Mouse (Mus musculus): ENCODE measurements at regions not wholly inside any gene's neighbourhood (a gene's known extent, or its start where the extent isn't known, plus 50 kb on each side); places are given as distances from the start of the nearest gene placed in this dataset.
A peak's percentile ranks its signal among the peaks of the same experiment; 100 is the strongest.

DNA sequence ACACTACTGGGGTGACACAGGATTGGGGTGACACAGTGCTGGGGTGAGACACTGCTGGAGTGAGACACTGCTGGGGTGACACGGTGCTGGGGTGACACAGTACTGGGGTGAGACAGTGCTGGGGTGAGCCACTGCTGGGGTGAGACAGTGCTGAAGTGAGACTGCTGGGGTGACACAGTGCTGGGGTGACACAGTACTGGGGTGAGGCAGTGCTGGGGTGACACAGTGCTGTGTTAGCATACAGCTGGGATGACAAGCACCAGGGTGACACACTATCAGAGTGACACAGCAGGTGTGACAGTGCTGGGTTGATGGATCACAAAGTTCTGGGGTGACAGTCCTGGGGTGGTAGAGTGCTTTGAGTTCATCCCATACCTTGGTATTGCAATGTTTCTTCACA is 137.3 kb upstream of the Irx4 start:
- intact Hi-C loops (cut with DNase I) = no loop called here
- no peak for DNase-seq

DNA sequence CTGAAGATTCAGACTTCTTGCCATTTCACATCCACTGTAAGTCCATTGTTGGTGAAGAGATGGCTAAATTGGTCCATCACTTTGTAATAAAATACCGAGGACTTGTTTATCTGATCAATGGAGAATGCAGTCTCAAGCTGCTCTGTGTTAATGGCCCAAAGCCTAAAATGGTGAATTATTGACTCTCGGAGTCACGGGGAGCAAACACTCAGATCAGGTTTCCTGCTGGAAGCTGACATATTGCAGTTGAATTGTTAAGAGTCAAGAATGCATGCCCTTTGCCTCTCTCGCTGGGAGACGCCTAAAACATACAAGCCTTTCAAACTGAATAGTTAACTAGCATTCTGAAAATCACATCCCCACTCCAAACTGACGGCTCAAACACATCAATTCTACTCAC is 129.0 kb upstream of the Irx4 start:
- no peak for DNase-seq
- intact Hi-C loops (cut with DNase I) = no loop called here

DNA sequence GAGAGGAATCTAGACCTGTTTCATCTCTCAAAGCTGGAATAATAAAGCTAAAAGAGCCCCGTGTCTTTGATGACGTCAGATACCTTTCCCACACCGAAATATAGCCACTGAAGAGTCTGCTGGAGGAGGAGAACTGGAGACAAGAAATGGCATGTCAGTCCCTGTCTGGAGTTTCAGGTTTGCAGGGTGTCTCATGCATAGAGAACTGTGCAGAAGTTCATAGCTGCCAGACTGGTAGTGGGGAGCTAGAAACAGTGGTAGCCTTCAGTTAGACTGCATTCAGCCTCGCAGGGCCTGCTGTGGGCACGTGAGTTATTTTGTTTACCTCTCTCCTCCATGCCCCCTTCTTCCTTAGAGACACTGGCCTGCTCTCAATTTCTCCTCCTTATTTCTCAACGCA is 127.5 kb upstream of the Irx4 start:
- DNase-seq = no peak
- intact Hi-C loops (cut with DNase I) = no loop called here

DNA sequence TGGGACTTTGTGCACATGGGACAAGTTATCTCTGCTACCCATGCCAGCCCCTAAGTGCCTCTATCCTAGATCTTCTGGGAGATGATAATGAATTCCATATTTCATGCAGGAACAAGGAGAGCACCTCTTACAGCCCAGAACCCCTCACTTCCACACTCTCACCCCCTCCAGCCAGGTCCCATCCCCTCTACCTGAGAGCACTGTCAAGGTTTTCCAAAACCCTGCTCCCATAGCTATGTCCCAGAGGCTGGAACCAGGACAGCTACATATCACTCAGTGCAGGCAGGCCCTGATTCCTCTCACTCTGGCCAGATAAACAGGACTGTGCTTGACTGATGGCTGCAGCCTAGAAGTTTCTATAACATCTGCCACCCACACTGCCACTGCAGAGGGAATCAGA is 125.3 kb upstream of the Irx4 start:
- intact Hi-C loops (cut with DNase I) = no loop called here
- DNase-seq = no peak

DNA sequence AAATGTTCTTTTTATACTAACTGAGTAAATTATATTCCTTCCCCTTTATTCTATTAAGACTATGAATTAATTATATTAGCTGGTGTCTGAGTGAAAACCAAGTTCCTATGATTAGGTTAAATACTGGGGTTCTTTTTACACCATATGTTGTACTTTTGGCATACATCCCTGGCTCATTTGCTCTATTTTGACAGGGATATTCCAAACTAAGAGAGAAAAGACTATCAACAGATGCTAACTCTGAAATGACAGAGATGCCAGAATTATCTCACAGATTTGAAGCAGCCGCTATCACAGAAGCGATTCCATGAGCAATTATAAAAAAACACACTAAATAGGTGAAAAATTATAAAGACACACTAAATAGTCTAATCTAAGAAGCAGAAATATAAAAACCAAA is 119.0 kb upstream of the Irx4 start:
- intact Hi-C loops (cut with DNase I) = no loop called here
- DNase-seq = no peak

DNA sequence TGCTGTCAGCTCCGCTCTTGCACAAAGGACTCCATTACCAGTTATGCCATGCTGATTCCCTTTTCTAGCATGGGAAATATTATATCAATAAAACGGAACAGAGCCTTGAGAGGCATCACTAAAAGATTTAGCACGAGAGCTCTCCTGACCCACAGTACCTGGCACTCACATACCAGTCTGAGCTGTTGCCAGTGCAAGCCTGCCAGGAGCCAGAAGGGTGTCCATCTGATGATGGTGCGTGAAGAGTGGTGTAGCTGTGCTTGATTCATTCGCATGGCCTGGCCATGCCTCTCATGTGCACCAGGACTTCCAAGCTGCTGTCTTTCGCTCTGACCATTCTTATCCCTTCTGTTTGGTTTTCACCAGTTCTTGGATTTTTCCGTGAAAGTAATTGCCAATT is 102.3 kb upstream of the Irx4 start:
- intact Hi-C loops (cut with DNase I) = no loop called here
- DNase-seq = no peak

DNA sequence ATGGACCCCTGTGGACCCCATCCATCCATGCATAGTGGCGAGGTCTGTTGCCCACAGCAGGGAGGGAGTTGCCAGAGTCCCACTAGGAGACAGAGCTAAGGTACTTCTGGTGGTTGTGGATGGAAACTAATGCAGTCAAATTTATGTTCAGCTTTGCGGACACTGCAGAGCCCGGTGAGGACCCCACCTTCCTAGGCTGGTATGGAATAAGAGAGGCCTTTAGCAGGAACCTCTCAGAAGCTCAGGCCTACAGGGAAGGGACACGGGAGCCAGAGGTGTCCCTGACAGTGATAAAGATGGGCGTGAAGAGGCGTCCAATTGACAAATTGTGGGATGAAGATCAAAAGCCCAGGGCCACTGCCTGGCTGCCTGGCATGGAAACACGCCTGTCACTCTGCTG is 100.8 kb upstream of the Irx4 start:
- intact Hi-C loops (cut with DNase I) = no loop called here
- no peak for DNase-seq

DNA sequence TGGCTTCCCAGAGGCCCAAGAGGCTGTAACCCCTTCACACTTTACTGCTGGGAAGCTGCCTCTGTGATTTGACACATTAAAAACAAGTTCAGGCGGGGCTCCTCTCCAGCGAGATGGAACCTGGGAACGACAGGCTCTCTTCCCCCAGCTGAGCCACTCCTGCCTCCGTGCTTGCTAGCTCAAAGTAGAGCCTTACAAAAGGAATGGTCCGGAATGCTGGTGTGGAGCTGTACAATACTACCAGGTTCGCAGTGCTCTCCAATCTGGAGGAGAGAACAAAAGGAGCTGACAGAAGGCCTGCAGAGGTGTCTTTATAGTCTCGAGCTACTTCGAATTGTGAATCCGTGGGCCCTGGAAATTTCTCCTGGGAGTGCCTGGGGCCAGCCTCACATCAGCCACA is 100.4 kb upstream of the Irx4 start:
- no peak for DNase-seq
- intact Hi-C loops (cut with DNase I) = loop anchor here (1.0 to 5.0 kb wide), 4 partner anchors 101 to 247 kb away; partner anchors contain the start of gene Irx4

DNA sequence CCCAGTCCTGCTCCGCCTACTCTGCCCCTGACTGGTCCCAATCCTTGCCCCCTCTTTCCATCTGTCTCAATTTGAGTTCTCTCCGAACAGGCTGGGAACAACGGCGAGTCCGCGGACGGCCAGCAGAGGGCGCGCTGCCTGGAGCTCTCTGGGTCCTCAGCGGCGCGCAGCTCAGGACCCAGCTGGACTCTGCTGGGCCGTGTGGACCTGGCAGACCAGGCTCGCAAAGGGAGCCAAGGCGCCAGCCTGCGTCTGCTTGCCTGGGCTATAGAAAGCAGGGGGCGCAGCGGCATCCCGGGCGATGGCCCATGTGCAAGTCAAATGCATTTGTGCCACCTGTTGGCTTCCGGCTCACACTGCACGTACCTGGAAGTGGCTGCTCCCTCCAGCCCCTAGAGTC is 100.0 kb upstream of the Irx4 start:
- peak; percentile 73 to 81 for DNase-seq
- intact Hi-C loops (cut with DNase I) = loop anchor here (1.0 to 5.0 kb wide), 4 partner anchors 101 to 247 kb away; partner anchors contain the start of gene Irx4

DNA sequence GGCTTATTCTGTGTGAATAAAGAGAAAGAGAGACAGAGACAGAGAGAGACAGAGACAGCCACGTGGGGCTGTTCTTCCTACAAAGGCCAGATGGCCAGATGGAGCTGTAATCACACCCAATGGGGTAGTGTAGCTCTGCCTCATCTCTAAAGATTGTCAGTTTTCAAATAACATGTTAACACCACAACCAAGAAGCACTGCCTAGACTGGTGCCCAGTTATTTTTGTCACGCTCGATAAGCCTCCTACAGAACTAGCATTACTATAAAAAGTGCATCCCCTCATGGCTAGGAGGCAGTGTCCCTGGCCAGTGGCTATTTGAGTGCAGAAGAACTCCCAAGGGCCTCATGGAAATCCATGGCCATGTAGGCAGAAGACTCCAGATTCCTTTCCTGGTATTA is 90.0 kb upstream of the Irx4 start:
- peak in 1 of 2 experiments; percentile 11 for DNase-seq
- intact Hi-C loops (cut with DNase I) = no loop called here

DNA sequence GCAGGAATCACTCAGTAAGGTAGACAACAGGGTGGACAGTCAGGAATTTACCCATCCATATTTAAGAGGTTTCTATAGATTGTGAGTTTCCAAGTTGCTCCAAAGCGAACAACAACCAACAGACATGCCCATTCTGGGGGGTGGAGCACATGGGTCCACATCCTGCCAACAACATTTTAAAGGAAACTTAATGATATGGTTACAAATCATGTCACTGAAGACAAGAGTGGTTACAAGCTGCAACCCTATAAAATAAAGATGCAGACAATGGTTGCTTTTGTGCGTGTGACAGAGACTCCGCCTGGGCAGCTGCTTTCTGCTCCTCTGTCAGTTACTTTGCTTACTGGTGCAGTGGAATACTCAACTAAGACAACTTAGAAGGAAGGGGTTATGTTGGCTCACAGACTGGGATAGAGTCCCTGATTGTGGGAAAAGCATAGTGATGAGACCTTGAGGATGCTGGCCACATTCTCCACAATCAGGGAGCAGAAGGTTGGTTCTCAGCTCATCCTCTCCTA is 52.3 kb upstream of the Irx4 start:
- intact Hi-C loops (cut with DNase I) = no loop called here

More for the DNA sequence above, 52.3 kb upstream of the Irx4 start:
- DNase-seq = no peak
